Mouse (Mus musculus) lung, adult 2 months (tissue): ENCODE measurements around the gene Polr3h.

ENCODE experiments used
- CTCF ChIP-seq: fragments of 200-500 bp; IDR thresholded peaks from 2 replicates; pipeline ENCODE4 v1.5.1; 2011; ENCODE audit warnings: mild to moderate bottlenecking, low read length, control low read depth; ENCODE audit not compliant: insufficient read depth
- POLR2A ChIP-seq: fragments of 200-500 bp; IDR thresholded peaks from 2 replicates; pipeline ENCODE4 v1.6.1; 2011; ENCODE audit warnings: low read depth, mild to moderate bottlenecking, control low read depth, low read length, borderline replicate concordance; ENCODE audit errors: extremely low read depth

DNA sequence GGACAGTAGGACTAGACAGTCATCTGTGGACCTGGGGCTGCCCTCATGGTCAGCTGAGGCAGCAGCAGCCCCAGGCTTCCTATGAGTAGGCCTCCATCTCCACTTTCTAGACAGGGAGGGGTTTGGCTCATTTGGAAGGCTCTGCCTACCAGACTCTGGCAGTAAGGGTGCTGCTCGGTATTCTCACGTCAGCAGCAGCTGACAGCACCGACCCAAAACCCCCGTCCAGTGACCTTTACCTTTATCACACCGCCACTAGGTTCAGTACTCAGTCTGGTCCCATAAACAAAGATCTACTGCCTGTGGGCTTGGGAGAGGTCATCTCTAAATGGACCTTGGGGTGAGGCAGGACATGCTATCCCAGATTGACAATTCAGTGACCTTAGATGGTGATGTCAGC, 10.4 kb downstream of the Polr3h start:
- no peak for TF ChIP-seq CTCF
- no peak for TF ChIP-seq POLR2A
